Mouse (Mus musculus) small intestine, adult 2 months (tissue): ENCODE data around the gene Afdn.

Experiments
- CTCF ChIP-seq: fragments of 200-500 bp; IDR thresholded peaks from 2 replicates; pipeline ENCODE4 v1.5.1; 2012; ENCODE audit warnings: low read depth, mild to moderate bottlenecking, control low read depth, inconsistent platforms, low read length, moderate library complexity, mixed read lengths; ENCODE audit not compliant: insufficient replicate concordance, insufficient read length; ENCODE audit errors: extremely low read depth
- POLR2A ChIP-seq: fragments of 200-500 bp; IDR thresholded peaks from 2 replicates; pipeline ENCODE4 v1.6.1; 2012; ENCODE audit warnings: low read depth, mild to moderate bottlenecking, control low read depth, inconsistent platforms, low read length, moderate library complexity

DNA sequence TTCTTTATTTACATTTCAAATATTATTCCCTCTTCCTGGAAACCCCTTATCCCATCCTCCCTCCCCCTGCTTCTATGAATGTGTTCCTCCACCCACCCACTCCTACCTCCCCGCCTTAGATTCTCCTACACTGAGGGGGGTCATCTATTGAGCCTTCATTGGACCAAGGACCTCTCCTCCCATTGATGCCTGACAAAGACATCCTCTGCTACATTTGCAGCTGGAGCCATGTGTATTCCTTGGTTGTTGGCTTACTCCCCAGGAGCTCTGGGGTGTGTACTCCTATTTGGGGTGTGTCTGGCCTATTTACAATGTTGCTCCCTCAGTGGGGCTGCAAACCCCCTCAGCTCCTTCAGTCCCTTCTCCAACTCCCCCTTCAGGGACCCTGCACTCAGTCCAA, 109.9 kb downstream of the Afdn start:
- TF ChIP-seq CTCF (no peak), POLR2A (no peak)
